Mouse (Mus musculus) midbrain, embryonic 16.5 days (tissue): Measurements from ENCODE around the gene Dll4. TPM values are rescaled to one million over a fixed set of nuclear protein-coding genes. Genes with fewer than 3 reads are reported as not detected.

Experiments
- ATAC-seq: fragments of 200-750 bp; cut with Nextera tagmentation; 2 replicates; pipeline ENCODE4 v1.8.0; 2017; ENCODE audit warnings: moderate TSS enrichment
- H3K27ac ChIP-seq: fragments of 300-500 bp; sonication (generic); 2 replicates; pipeline ENCODE4 v1.5.1; 2014; ENCODE audit warnings: mild to moderate bottlenecking, low read length, mixed read lengths
- H3K27me3 ChIP-seq: fragments of 300-500 bp; sonication (generic); 2 replicates; pipeline ENCODE4 v1.6.1; 2014; ENCODE audit warnings: low read depth, low read length, mixed read lengths; ENCODE audit not compliant: control insufficient read depth, insufficient read depth
- H3K36me3 ChIP-seq: fragments of 300-500 bp; sonication (generic); 2 replicates; pipeline ENCODE4 v1.6.1; 2014; ENCODE audit warnings: mild to moderate bottlenecking, low read length, moderate library complexity, mixed read lengths; ENCODE audit not compliant: control insufficient read depth, insufficient read depth
- H3K4me1 ChIP-seq: fragments of 300-500 bp; sonication (generic); 2 replicates; pipeline ENCODE4 v1.6.1; 2014; ENCODE audit warnings: mild to moderate bottlenecking, low read length, mixed read lengths; ENCODE audit not compliant: control insufficient read depth, insufficient read depth
- H3K4me2 ChIP-seq: fragments of 300-500 bp; sonication (generic); 2 replicates; pipeline ENCODE4 v1.6.1; 2014; ENCODE audit warnings: mild to moderate bottlenecking, low read length, mixed read lengths
- H3K4me3 ChIP-seq: fragments of 300-500 bp; sonication (generic); 2 replicates; pipeline ENCODE4 v1.5.1; 2014; ENCODE audit warnings: low read depth, mild to moderate bottlenecking, low read length, moderate library complexity, mixed read lengths
- H3K9ac ChIP-seq: fragments of 300-500 bp; sonication (generic); 2 replicates; pipeline ENCODE4 v1.6.1; 2014; ENCODE audit warnings: low read depth, low read length, mixed read lengths
- H3K9me3 ChIP-seq: fragments of 300-500 bp; sonication (generic); replicated peaks from 2 replicates; pipeline ENCODE4 v1.6.1; 2014; ENCODE audit warnings: mild to moderate bottlenecking, low read length, mixed read lengths; ENCODE audit not compliant: control insufficient read depth, poor library complexity, severe bottlenecking
- WGBS: fragments of 180-500 bp; shearing (Covaris S2); extraction: QIAGEN DNeasy Blood & Tissue Kit; methylation state at CpG from one replicate; pipeline ENCODE4 v1.1.7; 2014; 5-methylcytosine and 5-hydroxymethylcytosine counted together
- polyA plus RNA-seq: library from polyadenylated mRNA; unstranded; fragments of >200 nt; fragmentation: Nextera tagmentation; extraction: Ambion mirVana; gene quantifications from 2 replicates; pipeline ENCODE4 v1.2.1, GENCODE M21; 2015

Dll4 gene
- polyA plus RNA-seq, 1 experiment from 2014 or later = 4.4 TPM

GRCm38 (mm10) chr2:119321771-119322586, 3.6 kb upstream of the Dll4 start:
- 2% methylated on average over 48 of the region's 48 CpGs for WGBS
- Histone ChIP-seq H3K4me1 (peaks cover 36% of the 10 kb centered on the region), H3K4me2 (peak overlapping the region; percentile 84)

GRCm38 (mm10) chr2:119322587-119323300, 2.8 kb upstream of the Dll4 start:
- H3K4me3 ChIP-seq = peak overlapping the region; percentile 39
- peaks cover 52% of the 10 kb centered on the region for H3K27me3 ChIP-seq
- H3K9ac ChIP-seq = peak overlapping the region; percentile 50
- H3K36me3 ChIP-seq = no peaks in the 10 kb centered on the region
- no peak overlapping the region for H3K27ac ChIP-seq
- 3% methylated on average over 39 of the region's 39 CpGs for WGBS
- no peaks in the 10 kb centered on the region for H3K9me3 ChIP-seq
- peaks cover 36% of the 10 kb centered on the region for H3K4me1 ChIP-seq
- peak overlapping the region; percentile 84 for H3K4me2 ChIP-seq
- peak; percentile 44 for ATAC-seq

More at GRCm38 (mm10) chr2:119321771-119322586, 3.6 kb upstream of the Dll4 start:
- no peaks in the 10 kb centered on the region for H3K36me3 ChIP-seq
- peaks cover 55% of the 10 kb centered on the region for H3K27me3 ChIP-seq
- no peak overlapping the region for H3K27ac ChIP-seq
- ATAC-seq = no peak; the same call in 1 of the 2 replicates
- H3K9ac ChIP-seq = peak overlapping the region; percentile 50
- H3K9me3 ChIP-seq = no peaks in the 10 kb centered on the region
- peak overlapping the region; percentile 39 for H3K4me3 ChIP-seq

- ATAC-seq = no peak
- peak overlapping the region; percentile 89; the same call in 1 of the 2 replicates for H3K4me2 ChIP-seq
- no peaks in the 10 kb centered on the region for H3K9me3 ChIP-seq
- no peak overlapping the region for H3K9ac ChIP-seq
- WGBS = under 1% methylated on average over 30 of the region's 32 CpGs
- peaks cover 51% of the 10 kb centered on the region for H3K27me3 ChIP-seq
- no peaks in the 10 kb centered on the region for H3K36me3 ChIP-seq
- 0 out of 2 replicates have a peak overlapping the region, but pooled peaks have one; percentile 0 for H3K4me3 ChIP-seq
- H3K4me1 ChIP-seq = peaks cover 38% of the 10 kb centered on the region
- H3K27ac ChIP-seq = no peak overlapping the region
These were observed 1.6 kb upstream of the Dll4 start for GRCm38 (mm10) chr2:119323866-119324575.

- no peaks in the 10 kb centered on the region for H3K36me3 ChIP-seq
- peak overlapping the region; percentile 52 for H3K4me3 ChIP-seq
- 1% methylated on average over 30 of the region's 32 CpGs for whole genome bisulfite sequencing
- peak overlapping the region; percentile 89 for H3K4me2 ChIP-seq
- peaks cover 53% of the 10 kb centered on the region for H3K27me3 ChIP-seq
- no peak overlapping the region for H3K27ac ChIP-seq
- ATAC-seq = no peak
- H3K9me3 ChIP-seq = no peaks in the 10 kb centered on the region
- peak overlapping the region; percentile 60; the same call in 1 of the 2 replicates for H3K9ac ChIP-seq
- peaks cover 38% of the 10 kb centered on the region for H3K4me1 ChIP-seq
These were observed 837 bp upstream of the Dll4 start for GRCm38 (mm10) chr2:119324576-119325318.

- Histone ChIP-seq H3K9me3 (no peaks in the 10 kb centered on the region), H3K4me1 (peaks cover 38% of the 10 kb centered on the region), H3K27ac (no peak overlapping the region), H3K27me3 (peaks cover 56% of the 10 kb centered on the region), H3K4me3 (peak overlapping the region; percentile 52), H3K9ac (peak overlapping the region; percentile 61), H3K36me3 (no peaks in the 10 kb centered on the region), H3K4me2 (peak overlapping the region; percentile 89)
- WGBS = under 1% methylated on average over 56 of the region's 61 CpGs
- no peak for ATAC-seq
These were observed 847 bp downstream of the Dll4 start for GRCm38 (mm10) chr2:119326161-119327101.

GRCm38 (mm10) chr2:119327102-119327480, 1.5 kb downstream of the Dll4 start:
- Histone ChIP-seq H3K27ac (no peak overlapping the region), H3K4me3 (peak overlapping the region; percentile 52), H3K36me3 (no peaks in the 10 kb centered on the region), H3K27me3 (peaks cover 55% of the 10 kb centered on the region), H3K4me1 (peaks cover 32% of the 10 kb centered on the region), H3K9ac (peak overlapping the region; percentile 61), H3K4me2 (peak overlapping the region; percentile 89), H3K9me3 (no peaks in the 10 kb centered on the region)
- no peak for ATAC-seq
- under 1% methylated on average over 30 of the region's 30 CpGs for WGBS

- no peak for ATAC-seq
- Histone ChIP-seq H3K4me3 (peak overlapping the region; percentile 52), H3K27ac (no peak overlapping the region), H3K36me3 (no peaks in the 10 kb centered on the region), H3K9me3 (no peaks in the 10 kb centered on the region), H3K4me2 (peak overlapping the region; percentile 89; the same call in 1 of the 2 replicates), H3K27me3 (peaks cover 50% of the 10 kb centered on the region), H3K4me1 (peaks cover 24% of the 10 kb centered on the region), H3K9ac (0 out of 2 replicates have a peak overlapping the region, but pooled peaks have one; percentile 15)
- 11% methylated on average over 11 of the region's 11 CpGs for WGBS
These were observed 2.5 kb downstream of the Dll4 start for GRCm38 (mm10) chr2:119327942-119328526.
